Mouse (Mus musculus) urinary bladder, postnatal 10 days (tissue): ENCODE results near the gene Zdhhc19.

Experiments
- DNase-seq: peaks from one replicate; pipeline ENCODE4 v3.0.0; 2022; ENCODE audit warnings: low spot score

The Zdhhc19 gene

GRCm38 (mm10) chr16:32551346-32551747, 55.3 kb downstream of the Zdhhc19 start:
- DNase-seq: no peak

- no peak for DNase-seq
Measured at GRCm38 (mm10) chr16:32555588-32555987, 59.5 kb downstream of the Zdhhc19 start.

GRCm38 (mm10) chr16:32559493-32559892, 63.4 kb downstream of the Zdhhc19 start:
- DNase-seq: no peak

GRCm38 (mm10) chr16:32563056-32563793, 67.2 kb downstream of the Zdhhc19 start:
- DNase-seq: no peak

- no peak for DNase-seq
Measured at GRCm38 (mm10) chr16:32567282-32567681, 71.2 kb downstream of the Zdhhc19 start.

GRCm38 (mm10) chr16:32568401-32568800, 72.3 kb downstream of the Zdhhc19 start:
- DNase-seq: no peak

- no peak for DNase-seq
Measured at GRCm38 (mm10) chr16:32570042-32570441, 74.0 kb downstream of the Zdhhc19 start.

GRCm38 (mm10) chr16:32572528-32572927, 76.5 kb downstream of the Zdhhc19 start:
- DNase-seq: no peak

GRCm38 (mm10) chr16:32586482-32586881, 90.4 kb downstream of the Zdhhc19 start:
- DNase-seq: no peak

GRCm38 (mm10) chr16:32588568-32588967, 92.5 kb downstream of the Zdhhc19 start:
- no peak for DNase-seq

GRCm38 (mm10) chr16:32591521-32591920, 95.5 kb downstream of the Zdhhc19 start:
- DNase-seq: no peak

- no peak for DNase-seq
Measured at GRCm38 (mm10) chr16:32593283-32593805, 97.3 kb downstream of the Zdhhc19 start.

GRCm38 (mm10) chr16:32593916-32594315, 97.9 kb downstream of the Zdhhc19 start:
- no peak for DNase-seq

- no peak for DNase-seq
Measured at GRCm38 (mm10) chr16:32594701-32595100, 98.6 kb downstream of the Zdhhc19 start.

- no peak for DNase-seq
Measured at GRCm38 (mm10) chr16:32595142-32595855, 99.2 kb downstream of the Zdhhc19 start.

GRCm38 (mm10) chr16:32597909-32598381, 101.9 kb downstream of the Zdhhc19 start:
- DNase-seq: no peak

GRCm38 (mm10) chr16:32599151-32599550, 103.1 kb downstream of the Zdhhc19 start:
- DNase-seq: no peak

GRCm38 (mm10) chr16:32602193-32602685, 106.2 kb downstream of the Zdhhc19 start:
- DNase-seq: no peak

GRCm38 (mm10) chr16:32607562-32608343, 111.7 kb downstream of the Zdhhc19 start:
- no peak for DNase-seq

- no peak for DNase-seq
Measured at GRCm38 (mm10) chr16:32608344-32608711, 112.3 kb downstream of the Zdhhc19 start.

- peak; percentile 82 for DNase-seq
Measured at GRCm38 (mm10) chr16:32608712-32609400, 112.8 kb downstream of the Zdhhc19 start, which contains the start of gene Tfrc. Gene Tfrc (plus strand): TSS chr16:32608920.
